Mouse (Mus musculus) heart, embryonic 11.5 days (tissue): ENCODE data around the gene Fam171a2. TPM values are rescaled to one million over a fixed set of nuclear protein-coding genes. Genes with fewer than 3 reads are reported as not detected.

Experiments used
- ATAC-seq: fragments of 200-750 bp; cut with Nextera tagmentation; replicated peaks from 2 replicates; pipeline ENCODE4 v1.8.0; 2017; ENCODE audit warnings: moderate library complexity; ENCODE audit not compliant: insufficient number of reproducible peaks, low FRiP score, low TSS enrichment
- H3K27ac ChIP-seq: fragments of 300-500 bp; sonication (generic); 2 replicates; pipeline ENCODE4 v1.5.1; 2014; ENCODE audit warnings: mild to moderate bottlenecking, low read depth, low read length
- H3K27me3 ChIP-seq: fragments of 300-500 bp; sonication (generic); 2 replicates; pipeline ENCODE4 v1.6.1; 2014; ENCODE audit warnings: mild to moderate bottlenecking, low read length, mixed read lengths; ENCODE audit not compliant: control insufficient read depth, insufficient read depth
- H3K36me3 ChIP-seq: fragments of 300-500 bp; sonication (generic); 2 replicates; pipeline ENCODE4 v1.6.1; 2014; ENCODE audit warnings: mild to moderate bottlenecking, low read length, moderate library complexity, mixed read lengths; ENCODE audit not compliant: control insufficient read depth, insufficient read depth
- H3K4me1 ChIP-seq: fragments of 300-500 bp; sonication (generic); 2 replicates; pipeline ENCODE4 v1.6.1; 2014; ENCODE audit warnings: low read length; ENCODE audit not compliant: control insufficient read depth, insufficient read depth
- H3K4me2 ChIP-seq: fragments of 300-500 bp; sonication (generic); 2 replicates; pipeline ENCODE4 v1.6.1; 2014; ENCODE audit warnings: mild to moderate bottlenecking, moderate library complexity
- H3K4me3 ChIP-seq: fragments of 300-500 bp; sonication (generic); 2 replicates; pipeline ENCODE4 v1.5.1; 2014; ENCODE audit warnings: low read depth, low read length
- H3K9ac ChIP-seq: fragments of 300-500 bp; sonication (generic); 2 replicates; pipeline ENCODE4 v1.6.1; 2014; ENCODE audit warnings: mild to moderate bottlenecking, low read depth, low read length, moderate library complexity
- H3K9me3 ChIP-seq: fragments of 300-500 bp; sonication (generic); replicated peaks from 2 replicates; pipeline ENCODE4 v1.6.1; 2016; ENCODE audit warnings: low read length; ENCODE audit not compliant: control insufficient read depth
- WGBS: fragments of 180-500 bp; shearing (Covaris S2); extraction: QIAGEN DNeasy Blood & Tissue Kit; methylation state at CpG from one replicate; pipeline ENCODE4 v1.1.7; 2014; ENCODE audit not compliant: insufficient replicate concordance; 5-methylcytosine and 5-hydroxymethylcytosine counted together
- polyA plus RNA-seq: library from polyadenylated mRNA; unstranded; fragments of >200 nt; fragmentation: Nextera tagmentation; extraction: Ambion mirVana; gene quantifications from 2 replicates; pipeline ENCODE4 v1.2.1, GENCODE M21; 2014

Gene Fam171a2
- polyA plus RNA-seq, 1 experiment from 2014 or later = 5.1 TPM

DNA sequence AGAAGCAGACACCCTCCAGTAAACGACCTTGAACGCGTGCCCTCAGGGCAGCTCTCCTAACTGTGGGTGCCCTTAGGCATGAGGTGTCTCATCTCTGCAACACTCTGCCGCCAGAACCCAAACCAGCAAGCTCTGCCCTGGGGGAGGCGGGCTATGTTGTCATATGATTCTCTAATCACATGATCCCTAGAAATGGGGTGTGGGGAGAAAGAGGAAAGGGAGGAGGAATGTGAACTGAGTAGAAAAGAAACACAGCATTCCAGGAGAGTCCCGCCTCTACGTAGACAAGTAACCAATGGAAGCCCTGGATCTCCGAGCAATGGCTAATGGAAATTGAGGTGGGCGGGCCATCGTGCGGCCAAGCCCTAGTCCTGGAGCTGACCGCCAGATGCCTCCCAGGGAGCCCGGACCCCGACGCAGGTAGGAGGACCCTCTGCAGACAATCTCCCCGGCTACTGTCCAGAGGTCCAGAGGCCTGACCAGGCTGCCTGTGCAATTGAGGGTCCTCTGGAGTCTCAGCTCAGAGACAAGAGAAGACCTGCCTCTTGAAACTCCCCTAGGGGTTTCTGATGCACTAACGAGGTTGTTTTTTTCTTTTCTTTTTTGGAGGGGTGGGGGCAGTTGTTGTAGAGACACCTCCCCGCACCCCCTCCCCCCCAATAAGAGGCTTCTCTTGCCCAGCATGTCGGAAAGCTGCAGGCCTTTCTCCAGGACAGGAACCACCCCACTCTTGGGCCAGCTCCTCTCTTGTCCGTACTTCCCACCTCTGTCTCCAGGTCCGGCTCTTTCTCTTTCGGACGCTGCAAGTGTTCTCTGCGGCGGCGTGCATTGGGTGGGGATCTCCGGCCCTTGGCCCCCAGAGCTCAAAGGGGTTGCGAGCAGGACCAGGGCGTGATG, 17.1 kb downstream of the Fam171a2 start, which contains the start of gene Grn:
Gene Grn (plus strand): TSS at position 195 of the 897 bp plus-strand sequence.
- peak; percentile 84 for ATAC-seq
- Histone ChIP-seq H3K27ac (peak within 1 kb of the TSS; percentile 65), H3K4me3 (peak within 1 kb of the TSS; percentile 64), H3K9me3 (no peaks in the 10 kb centered on the region), H3K36me3 (peaks cover 4% of the 10 kb centered on the region), H3K4me2 (peak within 1 kb of the TSS; percentile 64), H3K4me1 (peaks cover 20% of the 10 kb centered on the region), H3K27me3 (no peaks in the 10 kb centered on the region), H3K9ac (peak within 1 kb of the TSS; percentile 75)
- under 1% methylated on average over 29 of the region's 29 CpGs for WGBS

DNA sequence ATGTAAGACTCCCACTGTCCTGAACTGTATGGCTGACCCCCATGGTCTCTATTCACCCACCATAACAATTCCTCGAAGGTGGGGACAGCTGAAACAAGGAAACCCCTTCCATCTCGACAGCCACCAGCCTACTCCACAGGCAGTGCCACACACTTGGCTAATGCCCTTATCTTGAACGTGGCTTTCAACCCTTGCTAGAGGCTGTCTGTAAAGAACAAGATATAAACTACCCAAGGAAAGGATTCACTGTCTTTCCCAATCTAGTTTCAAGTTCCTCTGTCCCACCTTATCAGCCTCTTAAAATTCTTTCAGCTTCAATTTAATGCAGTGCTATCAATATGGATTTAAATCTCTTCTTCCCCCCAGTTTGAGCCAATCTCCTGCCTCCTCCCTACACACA, 17.9 kb downstream of the Fam171a2 start:
- H3K9ac ChIP-seq = peak overlapping the region; percentile 75
- no peaks in the 10 kb centered on the region for H3K9me3 ChIP-seq
- ATAC-seq = no peak
- 22% methylated on average over 3 of the region's 3 CpGs for WGBS
- H3K4me2 ChIP-seq = peak overlapping the region; percentile 64
- H3K27me3 ChIP-seq = no peaks in the 10 kb centered on the region
- no peaks in the 10 kb centered on the region for H3K36me3 ChIP-seq
- peak overlapping the region; percentile 64 for H3K4me3 ChIP-seq
- peak overlapping the region; percentile 65 for H3K27ac ChIP-seq
- peaks cover 20% of the 10 kb centered on the region for H3K4me1 ChIP-seq

DNA sequence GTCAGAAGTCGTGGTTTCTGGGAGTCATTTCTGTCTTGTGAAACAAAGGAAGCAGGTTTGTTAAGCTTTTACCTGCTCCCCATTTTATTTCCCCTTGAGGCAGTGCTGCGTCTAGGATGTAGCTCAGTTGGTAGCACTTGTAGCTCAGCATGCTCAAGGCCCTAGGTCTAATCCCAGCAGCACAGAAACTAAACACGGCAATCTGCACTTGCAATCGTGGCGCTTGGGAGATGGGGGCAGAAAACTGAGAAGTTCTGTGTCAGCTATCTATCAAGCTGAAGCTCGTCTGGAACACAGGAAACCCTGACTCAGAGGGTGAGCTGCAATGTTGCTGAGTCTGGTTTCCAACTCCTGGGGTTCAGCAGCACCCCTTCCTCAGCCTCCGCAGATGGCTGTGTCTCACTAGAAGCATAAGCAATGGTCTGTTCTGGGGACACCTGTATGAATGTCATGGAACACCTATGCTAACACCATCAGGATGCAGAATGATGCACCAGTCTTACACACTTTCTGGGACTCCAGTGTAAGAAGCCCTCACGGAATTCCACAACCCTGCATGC, 18.4 kb downstream of the Fam171a2 start:
- peak overlapping the region; percentile 64; the same call in 1 of the 2 replicates for H3K4me3 ChIP-seq
- no peaks in the 10 kb centered on the region for H3K9me3 ChIP-seq

DNA sequence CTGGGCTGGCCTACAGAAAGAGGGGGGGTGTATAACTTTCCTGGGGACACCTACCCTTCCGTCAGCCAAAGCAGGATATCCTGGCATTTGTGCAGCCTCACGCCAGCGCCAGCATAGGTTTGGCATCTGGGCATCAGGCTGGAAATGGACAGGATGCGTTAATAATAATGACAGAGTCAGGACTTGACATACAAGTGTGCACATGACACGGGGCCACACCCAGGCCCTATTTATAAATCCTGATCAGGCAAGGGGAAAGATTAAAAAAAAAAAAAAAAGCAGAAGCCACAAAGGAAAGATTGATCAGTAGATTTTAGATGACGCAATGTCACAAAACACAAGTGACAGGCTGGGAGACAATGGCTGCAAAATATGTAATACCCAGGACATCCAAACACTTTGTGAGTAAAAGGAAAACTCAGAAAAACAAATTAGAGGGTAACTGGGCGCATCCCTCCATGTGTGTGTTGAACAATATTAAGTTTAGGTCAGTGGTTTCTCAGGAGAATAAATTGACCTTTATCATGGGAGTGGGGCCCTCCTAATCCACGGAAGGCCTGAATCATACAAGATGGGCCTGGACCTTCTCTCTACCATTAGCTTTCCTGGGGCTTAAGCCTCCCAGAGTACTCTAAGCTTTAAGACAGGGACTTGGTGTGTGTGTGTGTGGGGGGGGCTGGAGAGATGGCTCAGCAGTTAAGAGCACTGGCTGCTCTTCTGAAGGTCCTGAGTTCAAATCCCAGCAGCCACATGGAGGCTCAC, 21.7 kb downstream of the Fam171a2 start:
- Histone ChIP-seq H3K27ac (no peak overlapping the region), H3K9ac (no peak overlapping the region), H3K27me3 (no peaks in the 10 kb centered on the region), H3K4me3 (no peak overlapping the region), H3K4me2 (no peak overlapping the region), H3K9me3 (no peaks in the 10 kb centered on the region), H3K36me3 (no peaks in the 10 kb centered on the region), H3K4me1 (peaks cover 9% of the 10 kb centered on the region)
- no peak for ATAC-seq
- WGBS = 77% methylated on average over 8 of the region's 8 CpGs

More for the DNA sequence above, 18.4 kb downstream of the Fam171a2 start:
- Histone ChIP-seq H3K4me2 (peak overlapping the region; percentile 64), H3K27me3 (no peaks in the 10 kb centered on the region), H3K4me1 (peaks cover 20% of the 10 kb centered on the region), H3K36me3 (no peaks in the 10 kb centered on the region), H3K9ac (0 out of 2 replicates have a peak overlapping the region, but pooled peaks have one; percentile 39), H3K27ac (no peak overlapping the region)
- no peak for ATAC-seq
- 66% methylated on average over 8 of the region's 8 CpGs for WGBS

DNA sequence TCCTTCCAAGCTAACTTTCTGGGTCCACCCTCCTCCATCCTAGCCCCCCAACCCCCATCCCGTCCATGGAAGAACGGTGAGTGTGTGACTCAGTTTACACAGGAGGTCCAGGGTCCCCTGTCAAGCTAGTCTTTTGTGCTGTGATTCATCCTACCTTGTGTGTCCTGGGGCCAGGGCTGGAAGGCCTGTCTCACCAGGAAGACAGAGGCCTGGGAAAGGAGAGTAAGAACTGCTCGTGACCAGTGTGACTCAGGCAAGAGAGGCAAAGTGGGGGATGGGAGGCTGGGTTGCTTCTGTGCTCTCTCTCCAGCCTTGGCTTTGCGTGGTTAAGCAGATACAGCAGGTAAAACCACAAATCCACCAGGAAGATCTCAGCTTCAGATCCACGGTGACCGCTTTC, 22.8 kb downstream of the Fam171a2 start:
- Histone ChIP-seq H3K36me3 (no peaks in the 10 kb centered on the region), H3K9me3 (no peaks in the 10 kb centered on the region), H3K9ac (no peak overlapping the region), H3K27me3 (no peaks in the 10 kb centered on the region), H3K4me1 (peaks cover 7% of the 10 kb centered on the region), H3K4me2 (no peak overlapping the region), H3K4me3 (no peak overlapping the region), H3K27ac (no peak overlapping the region)
- ATAC-seq = no peak
- WGBS = 76% methylated on average over 6 of the region's 6 CpGs

DNA sequence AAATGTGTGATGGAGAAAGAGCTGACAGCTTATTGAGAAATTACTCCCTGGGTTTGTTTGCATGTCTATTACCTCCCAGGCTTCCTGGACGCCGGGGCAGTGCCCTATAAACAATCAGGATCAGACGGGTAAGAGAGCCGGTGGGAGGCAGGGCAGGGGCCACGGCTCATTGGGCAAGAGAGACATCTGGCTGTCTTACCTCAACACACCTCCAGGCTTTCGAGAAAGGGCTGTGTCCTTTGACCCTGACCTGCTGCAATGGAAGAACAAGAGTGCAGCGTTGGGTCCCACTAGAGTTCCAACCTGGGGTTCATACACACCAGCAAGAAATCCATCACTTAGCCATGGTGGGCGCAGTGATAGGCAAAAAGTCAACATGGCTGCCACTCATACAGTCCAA, 25.9 kb downstream of the Fam171a2 start:
- H3K4me3 ChIP-seq = no peak overlapping the region
- H3K4me2 ChIP-seq = no peak overlapping the region
- no peaks in the 10 kb centered on the region for H3K4me1 ChIP-seq
- WGBS = 61% methylated on average over 8 of the region's 8 CpGs
- no peaks in the 10 kb centered on the region for H3K27me3 ChIP-seq
- H3K36me3 ChIP-seq = no peaks in the 10 kb centered on the region
- no peak overlapping the region for H3K27ac ChIP-seq
- ATAC-seq = no peak
- H3K9me3 ChIP-seq = no peaks in the 10 kb centered on the region
- H3K9ac ChIP-seq = no peak overlapping the region

DNA sequence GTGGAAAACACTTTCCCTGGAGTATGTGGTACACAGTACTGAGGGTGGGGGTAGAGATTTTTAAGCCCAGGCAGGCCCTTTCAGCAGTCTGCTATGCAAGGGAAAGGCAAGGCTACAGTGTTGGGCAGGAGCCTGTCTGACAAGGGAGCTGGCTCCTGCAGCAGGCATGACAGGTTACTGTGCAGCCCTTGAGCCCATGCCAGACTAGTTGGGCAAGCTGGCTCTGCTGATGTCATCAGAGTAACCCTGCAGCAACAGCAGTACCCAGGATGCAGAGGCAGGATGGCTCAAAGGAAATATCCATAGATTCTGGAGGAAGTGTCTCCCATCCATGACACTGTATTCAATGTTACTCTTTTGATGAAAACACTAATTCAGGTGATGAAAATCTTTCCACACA, 28.6 kb downstream of the Fam171a2 start:
- H3K9ac ChIP-seq = no peak overlapping the region
- no peak overlapping the region for H3K4me3 ChIP-seq
- H3K36me3 ChIP-seq = no peaks in the 10 kb centered on the region
- ATAC-seq = no peak
- no peaks in the 10 kb centered on the region for H3K9me3 ChIP-seq
- no peak overlapping the region for H3K4me2 ChIP-seq
- H3K27ac ChIP-seq = no peak overlapping the region
- H3K27me3 ChIP-seq = no peaks in the 10 kb centered on the region
- H3K4me1 ChIP-seq = no peaks in the 10 kb centered on the region

DNA sequence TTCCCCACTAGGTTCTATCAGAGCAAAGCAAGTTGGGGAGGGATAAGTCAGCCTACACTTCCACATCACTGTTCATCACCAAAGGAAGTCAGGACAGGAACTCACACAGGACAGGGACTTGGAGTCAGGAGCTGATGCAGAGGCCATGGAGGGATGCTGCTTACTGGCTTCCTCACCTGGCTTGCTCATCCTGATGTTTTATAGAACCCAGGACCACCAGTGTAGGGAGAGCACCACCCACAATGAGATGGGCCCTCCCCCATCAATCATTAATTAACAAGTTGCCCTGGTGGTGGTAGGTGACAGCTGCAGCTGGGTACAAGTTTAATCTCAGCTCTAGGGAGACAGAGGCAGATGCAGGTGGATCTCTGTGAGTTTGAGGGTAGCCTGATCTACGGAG, 30.3 kb downstream of the Fam171a2 start:
- no peak for ATAC-seq
- Histone ChIP-seq H3K27ac (no peak overlapping the region), H3K27me3 (no peaks in the 10 kb centered on the region), H3K9ac (no peak overlapping the region), H3K9me3 (no peaks in the 10 kb centered on the region), H3K4me3 (no peak overlapping the region), H3K4me2 (no peak overlapping the region), H3K4me1 (no peaks in the 10 kb centered on the region), H3K36me3 (no peaks in the 10 kb centered on the region)
- 70% methylated on average over 1 of the region's 1 CpGs for WGBS
